Mouse (Mus musculus) liver, postnatal 0 days (tissue): ENCODE measurements around the gene Klf4.

Experiments used
- CTCF ChIP-seq: sonication (generic); IDR thresholded peaks from 2 replicates; pipeline ENCODE4 v1.5.1; 2016; ENCODE audit warnings: antibody characterized with exemption, low read depth
- EP300 ChIP-seq: IDR thresholded peaks from 2 replicates; pipeline ENCODE4 v1.6.1; 2016; ENCODE audit warnings: antibody characterized with exemption, low read depth, mild to moderate bottlenecking

- TF ChIP-seq CTCF (no peak), EP300 (no peak)
Measured at GRCm38 (mm10) chr4:55478333-55478732, 53.9 kb downstream of the Klf4 start.
